Mouse (Mus musculus): Measurements from ENCODE around the gene Npas3.

Gene Npas3

GRCm38 (mm10) chr12:53409711-53410110 is 161.2 kb downstream of the Npas3 start:
- in situ Hi-C loops (cut with MseI, MboI), result no loop called here

GRCm38 (mm10) chr12:53410647-53411046 is 162.2 kb downstream of the Npas3 start:
- in situ Hi-C loops (cut with MseI, MboI), result no loop called here

- in situ Hi-C loops (cut with MseI, MboI), result no loop called here
Observed at GRCm38 (mm10) chr12:53416096-53416495, 167.6 kb downstream of the Npas3 start.

GRCm38 (mm10) chr12:53421701-53422100 is 173.2 kb downstream of the Npas3 start:
- in situ Hi-C loops (cut with MseI, MboI), result no loop called here

DNA sequence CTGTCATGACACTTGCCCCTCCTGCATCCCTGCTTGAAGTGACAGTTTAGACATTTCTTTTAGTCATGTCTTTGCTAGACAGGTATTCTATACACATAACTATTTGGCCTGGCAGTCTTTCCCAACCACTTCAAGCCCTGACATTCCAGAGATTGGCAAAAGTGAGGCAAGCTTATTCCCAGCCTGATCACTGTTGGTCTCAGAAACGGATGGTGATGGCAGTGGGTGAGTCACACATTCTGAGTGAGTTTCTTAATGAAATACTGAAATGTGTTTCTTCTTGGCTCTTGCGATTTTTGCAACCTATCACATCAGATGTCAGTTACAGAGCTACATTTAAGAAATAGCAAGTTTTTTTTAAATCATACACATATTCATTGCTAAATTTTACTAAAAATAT is 175.2 kb downstream of the Npas3 start:
- in situ Hi-C loops (cut with MseI, MboI), result no loop called here

DNA sequence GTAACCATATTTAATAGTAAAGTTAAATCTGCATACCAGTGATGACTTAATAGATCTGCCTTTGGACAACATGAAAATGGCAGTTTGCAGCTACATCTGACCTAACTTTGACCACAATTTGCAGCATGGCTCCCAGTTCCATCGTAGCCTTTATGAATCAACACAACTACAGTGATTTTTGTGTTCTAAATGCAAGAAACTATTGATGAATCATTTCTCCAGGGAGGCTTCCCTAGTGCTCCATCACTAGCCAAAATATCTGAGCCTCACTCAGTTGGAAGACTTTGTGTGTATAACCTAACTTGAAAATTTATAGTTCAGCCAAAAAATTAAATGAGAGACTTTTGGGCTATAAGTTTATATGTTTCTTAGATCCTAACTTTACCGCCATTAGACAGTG is 177.5 kb downstream of the Npas3 start:
- in situ Hi-C loops (cut with MseI, MboI), result no loop called here

- in situ Hi-C loops (cut with MseI, MboI), result no loop called here
Observed at GRCm38 (mm10) chr12:53427153-53427552, 178.7 kb downstream of the Npas3 start.

- in situ Hi-C loops (cut with MseI, MboI), result no loop called here
Observed at GRCm38 (mm10) chr12:53442029-53442428, 193.6 kb downstream of the Npas3 start.

GRCm38 (mm10) chr12:53447469-53447868 is 199.0 kb downstream of the Npas3 start:
- in situ Hi-C loops (cut with MseI, MboI), result no loop called here

GRCm38 (mm10) chr12:53448040-53448439 is 199.6 kb downstream of the Npas3 start:
- in situ Hi-C loops (cut with MseI, MboI), result no loop called here

GRCm38 (mm10) chr12:53467549-53467948 is 219.1 kb downstream of the Npas3 start:
- in situ Hi-C loops (cut with MseI, MboI), result no loop called here

- in situ Hi-C loops (cut with MseI, MboI), result no loop called here
Observed at GRCm38 (mm10) chr12:53474486-53474885, 226.0 kb downstream of the Npas3 start.

GRCm38 (mm10) chr12:53484924-53485323 is 236.4 kb downstream of the Npas3 start:
- in situ Hi-C loops (cut with MseI, MboI), result no loop called here

GRCm38 (mm10) chr12:53496386-53496785 is 247.9 kb downstream of the Npas3 start:
- in situ Hi-C loops (cut with MseI, MboI), result no loop called here

DNA sequence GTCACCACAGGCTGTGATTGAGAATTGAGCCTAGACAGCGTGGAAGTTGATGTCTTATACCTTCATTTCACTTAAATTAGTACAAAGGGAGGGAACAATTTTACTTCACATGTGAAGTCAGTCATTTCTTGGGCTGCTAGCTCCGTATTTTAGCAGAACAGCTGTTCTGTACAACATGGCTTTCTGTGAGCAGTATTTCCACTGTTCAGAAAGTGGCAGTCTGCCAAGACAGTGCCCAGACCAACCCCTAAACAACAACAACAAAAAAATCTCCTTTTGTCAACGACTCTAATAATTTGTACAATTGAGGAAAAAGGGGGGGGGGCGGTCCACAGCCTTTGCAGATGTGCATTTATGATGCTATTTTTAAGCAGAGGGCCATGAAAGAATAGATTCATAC is 266.4 kb downstream of the Npas3 start:
- in situ Hi-C loops (cut with MseI, MboI), result no loop called here

DNA sequence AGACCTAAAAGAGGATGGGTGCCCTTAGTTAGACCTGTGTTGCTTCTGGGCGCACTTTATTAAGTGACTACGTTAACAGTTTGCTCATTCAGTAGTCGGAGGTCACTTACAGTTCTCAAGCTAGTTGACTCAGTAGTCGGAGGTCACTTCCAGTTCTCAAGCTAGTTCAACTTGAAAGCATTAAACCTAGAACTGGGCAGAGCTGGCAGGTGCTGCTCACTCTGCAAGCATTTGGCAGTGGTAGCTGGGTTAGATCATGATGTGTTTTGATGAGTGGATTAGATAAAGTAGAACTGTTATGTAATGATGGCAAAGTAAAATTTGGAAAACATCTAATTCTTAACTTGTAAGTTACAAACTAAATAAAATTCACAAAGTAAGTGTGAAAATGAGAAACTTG is 271.1 kb downstream of the Npas3 start:
- in situ Hi-C loops (cut with MseI, MboI), result no loop called here

DNA sequence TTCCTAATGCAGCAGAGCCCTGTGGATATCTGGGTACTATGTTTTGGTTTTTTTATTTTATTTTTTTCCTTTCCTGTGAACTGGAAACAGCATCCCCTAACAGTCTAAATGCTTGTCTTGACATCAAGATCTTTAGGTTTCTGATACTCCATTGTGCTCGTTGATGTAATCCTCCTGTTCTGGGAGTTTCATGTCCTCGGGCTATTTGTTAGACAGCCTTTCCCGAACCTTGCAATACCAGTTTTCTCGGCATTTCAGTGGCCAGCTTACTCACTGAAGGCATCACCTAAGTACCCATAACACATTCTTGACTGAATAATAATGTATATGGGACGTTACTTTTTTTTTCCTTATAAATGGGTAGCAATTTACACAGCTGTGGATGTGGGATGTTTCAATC is 274.2 kb downstream of the Npas3 start:
- in situ Hi-C loops (cut with MseI, MboI), result no loop called here

DNA sequence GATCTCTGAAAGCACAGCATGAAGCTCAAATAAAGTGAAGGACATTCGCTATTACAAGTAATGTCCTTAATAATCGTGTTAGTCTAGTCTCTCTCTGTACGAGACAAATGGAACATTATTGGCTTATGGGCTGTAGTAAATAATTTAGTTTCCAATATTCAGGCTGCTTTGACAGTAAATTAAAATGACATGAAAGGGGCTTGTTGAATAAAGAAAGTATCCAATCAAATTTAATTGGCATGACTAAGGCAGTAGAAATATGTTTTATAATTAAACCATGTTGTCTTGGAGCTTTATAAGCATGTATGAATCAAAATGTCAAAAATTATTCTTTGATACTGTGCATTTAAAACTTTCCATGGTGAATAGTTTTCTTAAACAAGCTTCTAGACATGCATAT is 278.6 kb downstream of the Npas3 start:
- in situ Hi-C loops (cut with MseI, MboI), result no loop called here

DNA sequence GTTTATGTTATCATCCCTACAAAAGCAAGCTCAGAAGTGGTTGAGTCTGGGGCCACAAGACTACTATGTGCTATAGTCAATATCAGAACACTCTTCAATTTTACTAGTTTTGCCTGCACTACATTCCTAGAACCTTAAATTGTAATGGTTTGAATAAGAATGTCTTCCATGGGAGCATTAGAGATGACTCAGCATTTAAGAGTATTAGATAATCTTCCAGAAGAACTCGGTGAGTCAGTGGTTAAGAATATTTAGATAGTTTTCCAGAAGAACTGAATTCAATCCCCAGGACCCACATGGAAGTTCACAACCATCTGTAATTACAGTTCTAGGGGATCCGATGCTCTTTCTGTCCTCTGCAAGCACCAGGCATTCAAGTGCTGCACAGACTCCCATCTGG is 280.9 kb downstream of the Npas3 start:
- in situ Hi-C loops (cut with MseI, MboI), result no loop called here

- in situ Hi-C loops (cut with MseI, MboI), result no loop called here
Observed at GRCm38 (mm10) chr12:53536816-53537215, 288.3 kb downstream of the Npas3 start.

GRCm38 (mm10) chr12:53556359-53556758 is 307.9 kb downstream of the Npas3 start:
- in situ Hi-C loops (cut with MseI, MboI), result no loop called here

- in situ Hi-C loops (cut with MseI, MboI), result no loop called here
Observed at GRCm38 (mm10) chr12:53558259-53558658, 309.8 kb downstream of the Npas3 start.

DNA sequence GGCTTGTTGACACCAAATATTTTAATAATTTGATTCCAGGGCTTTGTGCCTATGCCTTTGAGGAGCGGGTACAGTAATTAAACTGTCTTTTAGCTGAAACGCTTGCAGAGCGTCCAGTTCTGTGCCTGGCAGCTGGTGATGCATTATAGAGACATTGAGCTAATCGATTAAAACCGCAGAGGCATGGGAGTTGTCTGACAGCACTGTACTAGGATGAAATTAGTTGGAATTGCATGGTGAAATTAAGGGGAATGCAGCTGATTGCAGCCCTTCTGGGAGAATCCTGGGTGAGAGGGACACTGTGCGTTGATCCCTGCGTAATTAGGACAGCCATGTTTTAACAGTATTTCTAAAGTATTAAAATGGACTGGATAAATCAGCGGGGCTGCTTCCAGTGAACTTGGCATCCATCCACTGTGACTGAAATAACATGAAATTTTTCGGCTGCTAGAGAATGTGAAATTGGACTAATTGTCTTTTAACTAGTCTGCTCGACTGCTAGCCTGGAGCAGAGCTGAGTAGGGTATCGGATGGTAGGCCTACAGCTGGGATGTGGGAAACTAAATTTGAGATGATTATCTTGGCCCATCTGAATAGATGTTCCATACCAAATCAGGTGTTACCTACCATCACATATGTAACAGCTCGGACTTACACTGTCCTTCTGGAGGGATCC is 318.4 kb downstream of the Npas3 start:
- in situ Hi-C loops (cut with MseI, MboI), result no loop called here

DNA sequence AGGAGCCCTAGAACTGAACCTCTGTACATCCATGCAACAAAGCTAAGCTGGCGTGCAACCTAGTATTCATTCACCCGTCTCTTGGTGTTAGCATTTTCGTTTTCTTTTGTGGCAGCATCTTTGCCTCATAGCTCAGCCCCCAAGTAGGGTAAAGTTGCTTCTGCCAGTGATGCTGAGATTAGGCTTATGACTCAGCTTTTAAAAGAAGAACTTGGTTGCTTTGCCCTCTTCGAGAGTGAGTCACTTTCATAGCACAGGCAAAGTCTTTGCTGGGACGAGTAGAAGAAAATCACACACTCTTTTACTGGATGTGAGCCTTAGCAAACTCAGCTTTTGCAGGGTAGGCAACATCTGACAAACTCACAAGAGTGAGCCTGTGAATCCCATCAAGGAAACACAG is 332.7 kb downstream of the Npas3 start:
- in situ Hi-C loops (cut with MseI, MboI), result no loop called here
